ENCODE assay signal across 8 mouse cellular contexts in the genomic region with DNA sequence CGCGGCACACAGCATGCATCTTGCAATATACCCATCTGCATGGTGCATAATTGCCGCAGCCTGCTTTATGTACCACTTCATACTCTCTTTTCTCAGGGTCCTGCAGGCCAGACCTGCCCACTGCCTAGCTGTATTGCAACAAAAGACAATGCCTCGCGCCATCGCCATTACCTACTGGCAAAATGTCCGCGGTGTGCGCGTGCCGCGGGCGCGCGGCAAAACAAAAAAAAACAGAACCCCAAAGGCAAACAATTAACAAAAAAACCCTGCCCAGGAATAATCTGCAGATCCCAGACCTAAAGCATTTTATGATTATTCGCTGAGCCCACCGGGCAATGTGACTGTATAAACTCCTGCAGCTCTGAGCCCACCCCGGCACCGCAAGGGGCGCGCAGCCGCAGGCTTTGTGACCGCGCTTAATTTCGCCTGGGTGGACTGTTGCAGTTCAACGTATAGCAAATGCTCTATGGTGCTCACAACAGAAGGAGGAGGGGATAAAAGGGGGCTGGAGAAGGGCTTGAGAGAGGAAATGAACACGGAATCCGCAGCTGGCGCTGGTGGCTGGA. TPM values are rescaled to one million over a fixed set of nuclear protein-coding genes. Genes with fewer than 3 reads are reported as not detected.
DNase-seq lines count a peak whose midpoint lies in the region; ATAC-seq and TF ChIP-seq lines count a peak whose summit lies in the region.

No protein-coding gene starts in this region.

- peaks cover 41% of the 10 kb centered on the region for H3K27me3 ChIP-seq in limb, embryonic 10.5 days (ENCODE audit: low read depth, poor library complexity, severe bottlenecking)
- H3K27me3 ChIP-seq in neural tube, embryonic 15.5 days (replicated peaks), result peaks cover 38% of the 10 kb centered on the region

- H3K4me3 ChIP-seq in left cerebral cortex, adult 2 months, result peak overlapping the region; percentile 28
- peak overlapping the region; percentile 68 for H3K4me3 ChIP-seq in limb, embryonic 10.5 days
- peak overlapping the region; percentile 59 for H3K4me3 ChIP-seq in neural tube, embryonic 15.5 days (replicated peaks)

- WGBS in limb, embryonic 10.5 days, result 62% methylated on average over 29 of the region's 29 CpGs
- 58% methylated on average over 29 of the region's 29 CpGs for WGBS in neural tube, embryonic 15.5 days

- H3K4me1 ChIP-seq in limb, embryonic 10.5 days, result peaks cover 53% of the 10 kb centered on the region
- H3K4me1 ChIP-seq in neural tube, embryonic 15.5 days, result peaks cover 72% of the 10 kb centered on the region

- intact Hi-C loops in left cerebral cortex, adult 2 months (cut with DNase I), result loop anchor here (5.0 kb wide), 1 partner anchor 219 kb away; a partner anchor contains a TSS
- intact Hi-C loops in left cerebral cortex, postnatal 4 days (cut with DNase I), result loop anchor here (10.0 kb wide), 1 partner anchor 561 kb away; a partner anchor contains a TSS

- DNase-seq in left cerebral cortex, adult 2 months (ENCODE audit: extremely low spot score in 1 of 2, low spot score in 2 of 2), result no peak
- no peak for DNase-seq in left cerebral cortex, postnatal 4 days
- peak; percentile 40 for DNase-seq in embryo, embryonic 9.5 days (ENCODE audit: extremely low spot score)
- peak; percentile 59 for DNase-seq in limb, embryonic 10.5 days (ENCODE audit: low spot score)
- no peak for DNase-seq in layer of hippocampus, adult 11-12 months (ENCODE audit: low spot score)
- no peak for DNase-seq in cerebellum, postnatal 36 days
- no peak for DNase-seq in lung, postnatal 36 days

- peaks cover 41% of the 10 kb centered on the region for H3K36me3 ChIP-seq in limb, embryonic 10.5 days
- H3K36me3 ChIP-seq in neural tube, embryonic 15.5 days, result no peaks in the 10 kb centered on the region

- TF ChIP-seq CTCF in left cerebral cortex, adult 2 months (IDR thresholded peaks at IDR 0.05), result no peak

- H3K9ac ChIP-seq in neural tube, embryonic 15.5 days (replicated peaks), result no peak overlapping the region

- ATAC-seq in neural tube, embryonic 15.5 days (ENCODE audit: low FRiP score), result no peak

- peaks cover 40% of the 10 kb centered on the region for H3K9me3 ChIP-seq in limb, embryonic 10.5 days (replicated peaks)
- H3K9me3 ChIP-seq in neural tube, embryonic 15.5 days (replicated peaks), result peaks cover 22% of the 10 kb centered on the region

- no peak overlapping the region for H3K27ac ChIP-seq in left cerebral cortex, adult 2 months
- peak overlapping the region; percentile 94 for H3K27ac ChIP-seq in limb, embryonic 10.5 days
- H3K27ac ChIP-seq in neural tube, embryonic 15.5 days (replicated peaks), result no peak overlapping the region

- peak overlapping the region; percentile 69 for H3K4me2 ChIP-seq in neural tube, embryonic 15.5 days

RNA-seq across cellular contexts. Expression of a gene that starts 11.9 kb away (rescaled TPM):
- 1,000 to 10,000 TPM; 1,778 to 1,853 TPM for total RNA-seq in left cerebral cortex, adult 2 months (2021)
- total RNA-seq in left cerebral cortex, postnatal 4 days (2021), result 1,000 to 10,000 TPM; 1,551 to 1,677 TPM
- 1,045 and 1,269 TPM in 2 replicates for polyA plus RNA-seq in limb, embryonic 10.5 days (2016; fragmentation: Nextera tagmentation; extraction: Ambion mirVana)
- polyA plus RNA-seq in neural tube, embryonic 15.5 days (2015; fragmentation: Nextera tagmentation; extraction: Ambion mirVana), result 1,725 and 1,770 TPM in 2 replicates

RNA-seq across cellular contexts. Expression of a gene that starts 50.5 kb away (rescaled TPM):
- 1 to 10 TPM; 2.3 to 2.8 TPM for total RNA-seq in left cerebral cortex, adult 2 months (2021)
- total RNA-seq in left cerebral cortex, postnatal 4 days (2021), result 1 to 10 TPM; 2.0 to 2.2 TPM
- 14.9 and 15.2 TPM in 2 replicates for polyA plus RNA-seq in limb, embryonic 10.5 days (2016; fragmentation: Nextera tagmentation; extraction: Ambion mirVana)
- 17.0 and 19.8 TPM in 2 replicates for polyA plus RNA-seq in neural tube, embryonic 15.5 days (2015; fragmentation: Nextera tagmentation; extraction: Ambion mirVana)

Comparison
In these comparisons a context has a peak if more than half of its experiments do, and no peak if none do; other contexts are left out.
1. DNase-seq: peak in embryo, embryonic 9.5 days (single experiment) and limb, embryonic 10.5 days (single experiment); none in left cerebral cortex, adult 2 months (0 of 2), left cerebral cortex, postnatal 4 days (single experiment), layer of hippocampus, adult 11-12 months (single experiment), cerebellum, postnatal 36 days (0 of 2) and lung, postnatal 36 days (single experiment).
2. Peak in every context shown above with its lines, with median percentiles within 50 percentile points of each other: H3K4me3 ChIP-seq.